Mouse (Mus musculus) midbrain, embryonic 16.5 days (tissue): ENCODE data around the gene Pnma1. TPM values are rescaled to one million over a fixed set of nuclear protein-coding genes. Genes with fewer than 3 reads are reported as not detected.
"Not testable (repeated sequence)": the region's sequence is repeated elsewhere in the genome, so short reads cannot be mapped to it uniquely, and the experiment has no call there.

Experiments
- ATAC-seq: fragments of 200-750 bp; cut with Nextera tagmentation; 2 replicates; pipeline ENCODE4 v1.8.0; 2017; ENCODE audit warnings: moderate TSS enrichment
- H3K27ac ChIP-seq: fragments of 300-500 bp; sonication (generic); 2 replicates; pipeline ENCODE4 v1.5.1; 2014; ENCODE audit warnings: mild to moderate bottlenecking, low read length, mixed read lengths
- H3K27me3 ChIP-seq: fragments of 300-500 bp; sonication (generic); 2 replicates; pipeline ENCODE4 v1.6.1; 2014; ENCODE audit warnings: low read depth, low read length, mixed read lengths; ENCODE audit not compliant: control insufficient read depth, insufficient read depth
- H3K36me3 ChIP-seq: fragments of 300-500 bp; sonication (generic); 2 replicates; pipeline ENCODE4 v1.6.1; 2014; ENCODE audit warnings: mild to moderate bottlenecking, low read length, moderate library complexity, mixed read lengths; ENCODE audit not compliant: control insufficient read depth, insufficient read depth
- H3K4me1 ChIP-seq: fragments of 300-500 bp; sonication (generic); 2 replicates; pipeline ENCODE4 v1.6.1; 2014; ENCODE audit warnings: mild to moderate bottlenecking, low read length, mixed read lengths; ENCODE audit not compliant: control insufficient read depth, insufficient read depth
- H3K4me2 ChIP-seq: fragments of 300-500 bp; sonication (generic); 2 replicates; pipeline ENCODE4 v1.6.1; 2014; ENCODE audit warnings: mild to moderate bottlenecking, low read length, mixed read lengths
- H3K4me3 ChIP-seq: fragments of 300-500 bp; sonication (generic); 2 replicates; pipeline ENCODE4 v1.5.1; 2014; ENCODE audit warnings: low read depth, mild to moderate bottlenecking, low read length, moderate library complexity, mixed read lengths
- H3K9ac ChIP-seq: fragments of 300-500 bp; sonication (generic); 2 replicates; pipeline ENCODE4 v1.6.1; 2014; ENCODE audit warnings: low read depth, low read length, mixed read lengths
- H3K9me3 ChIP-seq: fragments of 300-500 bp; sonication (generic); replicated peaks from 2 replicates; pipeline ENCODE4 v1.6.1; 2014; ENCODE audit warnings: mild to moderate bottlenecking, low read length, mixed read lengths; ENCODE audit not compliant: control insufficient read depth, poor library complexity, severe bottlenecking
- WGBS: fragments of 180-500 bp; shearing (Covaris S2); extraction: QIAGEN DNeasy Blood & Tissue Kit; methylation state at CpG from one replicate; pipeline ENCODE4 v1.1.7; 2014; 5-methylcytosine and 5-hydroxymethylcytosine counted together
- polyA plus RNA-seq: library from polyadenylated mRNA; unstranded; fragments of >200 nt; fragmentation: Nextera tagmentation; extraction: Ambion mirVana; gene quantifications from 2 replicates; pipeline ENCODE4 v1.2.1, GENCODE M21; 2015

Gene Pnma1
- polyA plus RNA-seq, 1 experiment from 2014 or later, result 8.2 TPM

- Histone ChIP-seq H3K4me1 (peaks cover 10% of the 10 kb centered on the region), H3K4me3 (no peak overlapping the region), H3K27me3 (no peaks in the 10 kb centered on the region), H3K27ac (no peak overlapping the region), H3K36me3 (no peaks in the 10 kb centered on the region), H3K9ac (no peak overlapping the region), H3K9me3 (no peaks in the 10 kb centered on the region), H3K4me2 (no peak overlapping the region)
- ATAC-seq, result no peak
- 93% methylated on average over 4 of the region's 4 CpGs for whole genome bisulfite sequencing
Measured at GRCm38 (mm10) chr12:84110814-84111213, 37.5 kb downstream of the Pnma1 start.

- Histone ChIP-seq H3K4me2 (no peak overlapping the region), H3K4me3 (no peak overlapping the region), H3K27me3 (no peaks in the 10 kb centered on the region), H3K9me3 (no peaks in the 10 kb centered on the region), H3K36me3 (no peaks in the 10 kb centered on the region), H3K9ac (no peak overlapping the region), H3K4me1 (peaks cover 2% of the 10 kb centered on the region), H3K27ac (no peak overlapping the region)
- WGBS, result 90% methylated on average over 1 of the region's 1 CpGs
- ATAC-seq, result no peak
Measured at GRCm38 (mm10) chr12:84109924-84110323, 38.4 kb downstream of the Pnma1 start.

GRCm38 (mm10) chr12:84107692-84108091 lies 40.6 kb downstream of the Pnma1 start:
- Histone ChIP-seq H3K27ac (no peak overlapping the region), H3K36me3 (no peaks in the 10 kb centered on the region), H3K9ac (no peak overlapping the region), H3K4me1 (no peaks in the 10 kb centered on the region), H3K4me3 (no peak overlapping the region), H3K4me2 (no peak overlapping the region), H3K27me3 (no peaks in the 10 kb centered on the region), H3K9me3 (no peaks in the 10 kb centered on the region)
- WGBS, result 88% methylated on average over 1 of the region's 1 CpGs
- no peak for ATAC-seq

GRCm38 (mm10) chr12:84107012-84107411 lies 41.3 kb downstream of the Pnma1 start:
- H3K9ac ChIP-seq, result no peak overlapping the region
- no peak overlapping the region for H3K27ac ChIP-seq
- no peaks in the 10 kb centered on the region for H3K4me1 ChIP-seq
- no peaks in the 10 kb centered on the region for H3K36me3 ChIP-seq
- 88% methylated on average over 3 of the region's 3 CpGs for WGBS
- no peaks in the 10 kb centered on the region for H3K9me3 ChIP-seq
- H3K4me2 ChIP-seq, result no peak overlapping the region
- ATAC-seq, result no peak
- H3K4me3 ChIP-seq, result no peak overlapping the region
- no peaks in the 10 kb centered on the region for H3K27me3 ChIP-seq

- no peak for ATAC-seq
- Histone ChIP-seq H3K9me3 (no peaks in the 10 kb centered on the region), H3K4me3 (peak overlapping the region; percentile 57), H3K4me2 (peak overlapping the region; percentile 82), H3K9ac (no peak overlapping the region), H3K27me3 (no peaks in the 10 kb centered on the region), H3K27ac (no peak overlapping the region), H3K36me3 (no peaks in the 10 kb centered on the region), H3K4me1 (no peaks in the 10 kb centered on the region)
- whole genome bisulfite sequencing, result 55% methylated on average over 2 of the region's 2 CpGs
Measured at GRCm38 (mm10) chr12:84101493-84101845, 46.8 kb downstream of the Pnma1 start.

GRCm38 (mm10) chr12:84100604-84101492 lies 47.4 kb downstream of the Pnma1 start, which contains the start of gene Acot6:
Gene Acot6, plus strand, starts transcription at chr12:84100654.
- not testable (repeated sequence) for H3K36me3 ChIP-seq, H3K27me3 ChIP-seq, H3K4me1 ChIP-seq, H3K9me3 ChIP-seq
- H3K27ac ChIP-seq, result peak within 1 kb of the TSS; percentile 73
- peak within 1 kb of the TSS; percentile 82 for H3K4me2 ChIP-seq
- peak within 1 kb of the TSS; percentile 57 for H3K4me3 ChIP-seq
- ATAC-seq, result peak; percentile 80
- WGBS, result under 1% methylated on average over 70 of the region's 80 CpGs
- peak within 1 kb of the TSS; percentile 73 for H3K9ac ChIP-seq

GRCm38 (mm10) chr12:84100071-84100470 lies 48.2 kb downstream of the Pnma1 start:
- peak overlapping the region; percentile 82 for H3K4me2 ChIP-seq
- WGBS, result 38% methylated on average over 1 of the region's 1 CpGs
- no peak for ATAC-seq
- no peak overlapping the region for H3K9ac ChIP-seq
- H3K9me3 ChIP-seq, result no peaks in the 10 kb centered on the region
- H3K27ac ChIP-seq, result no peak overlapping the region
- H3K4me1 ChIP-seq, result no peaks in the 10 kb centered on the region
- no peaks in the 10 kb centered on the region for H3K36me3 ChIP-seq
- peak overlapping the region; percentile 57 for H3K4me3 ChIP-seq
- no peaks in the 10 kb centered on the region for H3K27me3 ChIP-seq

GRCm38 (mm10) chr12:84099605-84100004 lies 48.7 kb downstream of the Pnma1 start:
- ATAC-seq, result no peak
- 98% methylated on average over 2 of the region's 2 CpGs for WGBS
- Histone ChIP-seq H3K4me3 (no peak overlapping the region), H3K36me3 (no peaks in the 10 kb centered on the region), H3K4me2 (no peak overlapping the region), H3K27ac (no peak overlapping the region), H3K27me3 (no peaks in the 10 kb centered on the region), H3K9me3 (no peaks in the 10 kb centered on the region), H3K9ac (no peak overlapping the region), H3K4me1 (no peaks in the 10 kb centered on the region)
